Mouse (Mus musculus) liver, adult 2 months (tissue): ENCODE data around the gene Rnase13. TPM values are rescaled to one million over a fixed set of nuclear protein-coding genes. Genes with fewer than 3 reads are reported as not detected.

Experiments
- DNase-seq: peaks from one replicate; pipeline ENCODE4 v3.0.0-alpha.2; 2011; ENCODE audit warnings: low read depth, low spot score; ENCODE audit errors: extremely low read depth
- H3K27ac ChIP-seq: fragments of 200-500 bp; replicated peaks from 2 replicates; pipeline ENCODE4 v1.5.1; 2012; ENCODE audit warnings: low read depth, mild to moderate bottlenecking, control low read depth, inconsistent platforms, low read length; ENCODE audit not compliant: insufficient read depth
- H3K27me3 ChIP-seq: fragments of 200-500 bp; 2 replicates; pipeline ENCODE4 v1.6.1; 2012; ENCODE audit warnings: mild to moderate bottlenecking, moderate library complexity, low read length, inconsistent platforms; ENCODE audit not compliant: control insufficient read depth, insufficient read depth
- H3K36me3 ChIP-seq: fragments of 200-500 bp; 2 replicates; pipeline ENCODE4 v1.6.1; 2012; ENCODE audit warnings: low read length, inconsistent platforms; ENCODE audit not compliant: control insufficient read depth, insufficient read depth
- H3K4me1 ChIP-seq: fragments of 200-500 bp; 2 replicates; pipeline ENCODE4 v1.6.1; 2011; ENCODE audit warnings: low read length; ENCODE audit not compliant: control insufficient read depth, insufficient read depth
- H3K4me3 ChIP-seq: fragments of 200-500 bp; 2 replicates; pipeline ENCODE4 v1.5.1; 2011; ENCODE audit warnings: low read depth, mild to moderate bottlenecking, control low read depth, low read length, moderate library complexity; ENCODE audit not compliant: insufficient read depth
- H3K79me2 ChIP-seq: fragments of 200-500 bp; 2 replicates; pipeline ENCODE4 v1.6.1; 2012; ENCODE audit warnings: inconsistent platforms, mild to moderate bottlenecking, low read length, moderate library complexity; ENCODE audit not compliant: control insufficient read depth, insufficient read depth
- H3K9ac ChIP-seq: fragments of 200-500 bp; 2 replicates; pipeline ENCODE4 v1.6.1; 2012; ENCODE audit warnings: low read depth, mild to moderate bottlenecking, control low read depth, inconsistent platforms, low read length
- CTCF ChIP-seq: fragments of 200-500 bp; IDR thresholded peaks from 2 replicates; pipeline ENCODE4 v1.5.1; 2011; ENCODE audit warnings: low read depth, low read length, control low read depth
- POLR2A ChIP-seq: fragments of 200-500 bp; IDR thresholded peaks from 2 replicates; pipeline ENCODE4 v1.6.1; 2011; ENCODE audit warnings: low read length, control low read depth; ENCODE audit not compliant: insufficient read depth; ENCODE audit errors: extremely low read depth
- WGBS: fragments of 180-500 bp; shearing (Covaris S2); methylation state at CpG from one replicate; pipeline ENCODE4 v1.1.7; 2018; 5-methylcytosine and 5-hydroxymethylcytosine counted together
- polyA plus RNA-seq: library from polyadenylated mRNA; depleted of rRNA; stranded (reverse); fragments of >200 nt; gene quantifications from 2 replicates; pipeline ENCODE4 v1.2.3, GENCODE M21; 2012
- total RNA-seq: library from RNA; depleted of rRNA; stranded (reverse); fragments of >200 nt; gene quantifications from 2 replicates; pipeline ENCODE4 v1.2.3, GENCODE M21; 2014

Gene Rnase13
- total and polyA plus RNA-seq, 2 experiments: 0.24 TPM; not detected in 1

DNA sequence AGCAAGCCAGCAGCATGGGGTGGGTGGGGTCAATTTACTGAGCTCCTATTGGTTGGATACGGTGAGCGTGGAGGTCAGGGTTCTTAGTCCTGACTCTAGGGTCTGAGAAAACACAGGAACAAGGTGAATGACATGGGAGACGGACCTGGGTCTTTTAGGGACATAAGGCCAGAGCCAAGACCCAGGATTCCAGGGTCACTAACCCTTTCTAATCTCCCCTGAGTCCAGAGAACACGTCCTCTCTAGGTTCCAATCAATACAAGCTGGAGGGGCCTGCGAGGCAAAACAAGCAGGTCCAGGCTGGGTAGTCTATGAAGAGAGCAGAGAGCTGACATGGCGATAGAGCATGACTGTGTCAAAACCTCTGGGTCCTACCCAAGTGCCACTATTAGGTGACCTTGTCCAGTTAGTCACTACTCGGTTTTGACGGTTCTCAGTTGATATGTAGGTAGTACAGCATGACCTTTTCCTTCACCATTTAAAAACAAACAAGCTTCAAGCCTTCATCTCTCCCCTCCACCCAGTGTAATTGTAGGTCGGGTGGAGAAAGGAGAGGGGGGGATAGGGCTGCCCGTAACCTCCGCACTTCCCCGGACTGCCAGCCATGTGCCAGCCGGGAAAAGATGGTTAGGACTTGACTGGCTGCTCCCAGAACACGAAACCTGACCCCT is 10.0 kb downstream of the Rnase13 start:
- H3K4me3 ChIP-seq: peak overlapping the region; percentile 82
- peaks cover 35% of the 10 kb centered on the region for H3K36me3 ChIP-seq
- H3K4me1 ChIP-seq: peaks cover 30% of the 10 kb centered on the region
- 8% methylated on average over 14 of the region's 14 CpGs for WGBS
- peak overlapping the region; percentile 96 for H3K9ac ChIP-seq
- DNase-seq: peak; percentile 100
- H3K79me2 ChIP-seq: peaks cover 15% of the 10 kb centered on the region; the same call in 1 of the 2 replicates
- TF ChIP-seq CTCF (no peak), POLR2A (peak; percentile 41; the same call in 1 of the 2 replicates)
- peak overlapping the region; percentile 100 for H3K27ac ChIP-seq
- H3K27me3 ChIP-seq: no peaks in the 10 kb centered on the region

DNA sequence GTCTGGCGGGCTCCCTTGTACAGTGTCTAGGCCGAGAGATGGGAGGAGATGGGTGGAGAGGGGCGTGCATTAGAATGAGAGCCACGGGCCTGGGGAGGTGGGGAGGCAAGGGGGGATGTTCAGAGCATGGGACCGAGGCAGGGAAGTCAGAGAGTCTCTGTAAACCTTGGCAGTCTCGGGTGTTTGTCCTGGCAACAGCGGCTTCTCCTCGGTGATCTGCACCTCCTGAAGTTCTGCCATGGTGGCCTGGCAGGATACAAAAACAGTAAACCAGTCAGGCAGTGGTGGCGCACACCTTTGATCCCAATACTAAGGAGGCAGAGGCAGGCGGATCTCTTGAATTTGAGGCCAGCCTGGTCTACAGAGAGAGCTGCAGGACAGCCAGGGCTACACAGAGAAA is 11.3 kb downstream of the Rnase13 start:
- H3K36me3 ChIP-seq: peaks cover 48% of the 10 kb centered on the region
- peak; percentile 78 for DNase-seq
- H3K79me2 ChIP-seq: peaks cover 15% of the 10 kb centered on the region; the same call in 1 of the 2 replicates
- peaks cover 41% of the 10 kb centered on the region for H3K4me1 ChIP-seq
- no peaks in the 10 kb centered on the region for H3K27me3 ChIP-seq
- peak overlapping the region; percentile 82 for H3K9ac ChIP-seq
- TF ChIP-seq CTCF (no peak), POLR2A (0 out of 2 replicates have a peak, but pooled peaks have one; percentile 15)
- peak overlapping the region; percentile 97 for H3K27ac ChIP-seq
- WGBS: 19% methylated on average over 10 of the region's 10 CpGs
- peak overlapping the region; percentile 67 for H3K4me3 ChIP-seq

DNA sequence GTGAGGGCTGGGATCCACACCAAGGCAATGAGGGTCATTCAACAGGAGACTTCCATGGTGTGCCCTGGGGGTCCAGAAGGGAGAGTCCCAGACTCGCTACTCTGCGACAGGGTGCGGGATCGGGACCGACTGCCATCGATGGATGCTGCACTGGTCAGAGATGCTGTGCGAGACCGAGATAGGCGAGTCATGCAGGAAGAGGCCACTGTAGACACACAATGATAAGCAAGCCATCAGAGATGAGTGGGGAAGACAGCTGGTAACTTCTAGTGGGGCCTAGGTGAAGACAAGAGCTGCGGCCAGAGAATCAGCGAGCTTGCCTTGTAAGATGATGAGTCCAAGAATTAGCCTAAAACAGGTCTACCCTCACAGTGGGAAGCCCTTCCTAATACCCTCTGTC is 16.5 kb downstream of the Rnase13 start:
- TF ChIP-seq CTCF (no peak), POLR2A (no peak)

DNA sequence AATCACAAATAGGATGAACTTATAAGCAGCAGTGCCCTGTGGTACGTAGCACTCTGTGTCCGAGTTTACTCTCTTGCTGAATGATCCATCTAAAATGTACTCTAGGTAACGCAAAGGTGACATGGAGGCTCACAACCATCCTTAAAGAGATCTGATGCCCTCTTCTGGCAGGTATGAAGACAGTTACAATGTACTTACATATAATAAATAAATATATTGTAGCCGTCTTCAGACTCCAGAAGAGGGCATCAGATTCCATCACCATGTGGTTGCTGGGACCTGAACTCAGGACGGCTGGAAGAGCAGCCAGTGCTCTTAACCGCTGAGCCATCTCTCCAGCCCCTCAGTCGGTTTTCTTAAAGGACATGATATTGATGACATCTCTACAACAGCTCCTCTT is 17.9 kb downstream of the Rnase13 start:
- no peak overlapping the region for H3K9ac ChIP-seq

More for the DNA sequence above, 16.5 kb downstream of the Rnase13 start:
- 79% methylated on average over 11 of the region's 11 CpGs for WGBS
- peak overlapping the region; percentile 23; the same call in 1 of the 2 replicates for H3K9ac ChIP-seq
- H3K36me3 ChIP-seq: peaks cover 66% of the 10 kb centered on the region
- peak; percentile 29 for DNase-seq
- H3K4me3 ChIP-seq: no peak overlapping the region
- H3K27ac ChIP-seq: peak overlapping the region; percentile 97; the same call in 1 of the 2 replicates
- peaks cover 43% of the 10 kb centered on the region for H3K4me1 ChIP-seq
- H3K79me2 ChIP-seq: peaks cover 8% of the 10 kb centered on the region; the same call in 1 of the 2 replicates
- H3K27me3 ChIP-seq: no peaks in the 10 kb centered on the region

DNA sequence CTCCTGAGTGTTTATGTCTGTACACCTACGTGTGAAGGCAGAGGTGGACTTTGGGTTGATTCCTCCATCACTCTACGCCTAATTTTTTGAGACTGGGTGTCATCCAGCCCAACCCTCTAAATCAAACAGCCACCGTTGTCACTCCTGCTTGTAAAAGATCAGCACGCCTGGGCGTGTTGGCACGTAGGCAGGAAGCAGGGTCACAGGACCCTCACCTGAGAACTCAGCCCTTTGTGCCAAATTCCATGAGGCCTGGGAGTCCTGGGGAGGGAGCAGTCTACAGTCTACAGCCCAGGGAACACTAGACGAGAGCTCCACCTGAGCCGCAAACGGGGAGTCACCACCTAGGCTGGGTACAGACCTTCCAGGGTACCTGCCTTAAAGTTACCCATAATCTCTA is 18.8 kb downstream of the Rnase13 start:
- Histone ChIP-seq H3K36me3 (peaks cover 44% of the 10 kb centered on the region), H3K27ac (peak overlapping the region; percentile 66), H3K79me2 (no peaks in the 10 kb centered on the region), H3K4me3 (no peak overlapping the region), H3K9ac (0 out of 2 replicates have a peak overlapping the region, but pooled peaks have one; percentile 2), H3K4me1 (peaks cover 35% of the 10 kb centered on the region), H3K27me3 (no peaks in the 10 kb centered on the region)
- WGBS: 30% methylated on average over 9 of the region's 9 CpGs
- DNase-seq: peak; percentile 83
- TF ChIP-seq POLR2A (0 out of 2 replicates have a peak, but pooled peaks have one; percentile 22), CTCF (no peak)

More for the DNA sequence above, 17.9 kb downstream of the Rnase13 start:
- peak; percentile 65 for DNase-seq
- Histone ChIP-seq H3K27ac (no peak overlapping the region), H3K4me1 (peaks cover 37% of the 10 kb centered on the region), H3K4me3 (no peak overlapping the region), H3K36me3 (peaks cover 53% of the 10 kb centered on the region), H3K27me3 (no peaks in the 10 kb centered on the region), H3K79me2 (no peaks in the 10 kb centered on the region)
- WGBS: 50% methylated on average over 7 of the region's 7 CpGs
- 0 out of 2 replicates have a peak, but pooled peaks have one; percentile 10 for TF ChIP-seq CTCF
- TF ChIP-seq POLR2A: no peak
